Mouse (Mus musculus) B cell, adult (primary cell): ENCODE measurements around the gene Hexim1. TPM values are rescaled to one million over a fixed set of nuclear protein-coding genes. Genes with fewer than 3 reads are reported as not detected.

Experiments
- total RNA-seq: library from RNA; stranded (reverse); gene quantifications from 4 replicates; pipeline ENCODE4 v1.2.4, GENCODE M21; 2023; ENCODE audit not compliant: inconsistent age

Gene Hexim1
- total RNA-seq, result 55.6 to 59.2 TPM (median 56.1 TPM) in 4 replicates

DNA sequence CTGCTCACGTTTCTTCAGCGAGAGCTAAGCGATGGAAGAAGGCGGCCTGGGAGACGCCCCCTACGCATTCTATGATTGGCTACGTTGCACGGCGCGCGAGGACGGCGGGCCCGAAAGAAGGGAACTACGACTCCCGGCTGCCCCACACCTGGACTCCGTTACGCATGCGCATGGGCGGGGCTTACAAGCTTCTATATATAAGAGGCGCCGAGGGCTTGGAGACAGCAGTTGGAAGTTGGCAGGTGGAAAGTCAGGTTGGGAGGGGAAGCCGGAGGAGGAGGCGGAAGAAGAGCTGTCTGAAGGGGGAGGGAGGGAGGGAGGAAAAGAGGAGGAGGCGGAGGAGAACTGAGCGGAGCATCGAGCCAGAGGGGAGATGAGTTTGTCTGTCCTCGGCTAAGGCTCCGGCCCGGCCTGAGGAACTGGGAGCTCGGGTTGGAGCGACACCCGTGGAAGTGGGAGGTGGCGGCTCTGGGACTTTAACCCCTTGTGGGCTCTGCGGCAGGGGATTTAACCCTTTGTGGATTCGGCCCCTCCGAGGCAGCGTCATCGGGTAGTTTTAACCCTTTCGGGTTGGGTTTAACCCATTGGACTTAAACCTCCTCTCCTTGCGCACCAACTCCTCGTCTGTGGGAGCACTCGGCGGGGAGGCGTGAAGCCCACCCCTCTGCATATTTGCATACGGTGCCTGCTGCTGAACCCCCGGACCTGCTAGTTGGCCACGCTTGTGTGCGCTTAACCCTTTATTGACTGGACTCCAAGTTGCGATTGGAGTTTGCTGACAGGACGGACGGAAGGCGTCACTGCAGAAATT is at the start of gene Hexim1:
Gene Hexim1, plus strand, starts transcription at position 224 of the 811 bp plus-strand sequence.

DNA sequence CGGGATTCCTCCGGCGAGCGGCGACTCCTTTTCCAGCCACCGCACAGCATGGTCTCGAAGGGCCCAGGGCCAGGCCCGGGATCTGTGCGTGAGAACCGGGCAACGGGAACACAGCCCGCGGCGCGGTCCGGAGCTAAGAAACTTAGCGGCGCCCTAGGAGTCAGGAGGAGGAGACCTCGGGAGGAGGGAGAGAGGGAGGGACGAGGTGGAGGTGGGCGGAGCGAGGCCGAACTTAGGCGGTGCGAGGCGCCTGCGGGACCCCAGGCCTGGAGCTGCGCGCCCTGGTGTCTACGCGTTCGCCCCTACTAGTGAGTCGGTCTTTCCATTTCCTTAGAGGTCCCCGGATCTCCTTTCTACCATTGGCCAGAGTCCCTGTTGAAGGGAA is 14.6 kb upstream of the Hexim1 start, which contains the start of the genes Plcd3 and Acbd4:
Gene Plcd3, minus strand, starts transcription at position 178 of the 385 bp plus-strand sequence.
Gene Acbd4, plus strand, starts transcription at position 202 of the 385 bp plus-strand sequence.

DNA sequence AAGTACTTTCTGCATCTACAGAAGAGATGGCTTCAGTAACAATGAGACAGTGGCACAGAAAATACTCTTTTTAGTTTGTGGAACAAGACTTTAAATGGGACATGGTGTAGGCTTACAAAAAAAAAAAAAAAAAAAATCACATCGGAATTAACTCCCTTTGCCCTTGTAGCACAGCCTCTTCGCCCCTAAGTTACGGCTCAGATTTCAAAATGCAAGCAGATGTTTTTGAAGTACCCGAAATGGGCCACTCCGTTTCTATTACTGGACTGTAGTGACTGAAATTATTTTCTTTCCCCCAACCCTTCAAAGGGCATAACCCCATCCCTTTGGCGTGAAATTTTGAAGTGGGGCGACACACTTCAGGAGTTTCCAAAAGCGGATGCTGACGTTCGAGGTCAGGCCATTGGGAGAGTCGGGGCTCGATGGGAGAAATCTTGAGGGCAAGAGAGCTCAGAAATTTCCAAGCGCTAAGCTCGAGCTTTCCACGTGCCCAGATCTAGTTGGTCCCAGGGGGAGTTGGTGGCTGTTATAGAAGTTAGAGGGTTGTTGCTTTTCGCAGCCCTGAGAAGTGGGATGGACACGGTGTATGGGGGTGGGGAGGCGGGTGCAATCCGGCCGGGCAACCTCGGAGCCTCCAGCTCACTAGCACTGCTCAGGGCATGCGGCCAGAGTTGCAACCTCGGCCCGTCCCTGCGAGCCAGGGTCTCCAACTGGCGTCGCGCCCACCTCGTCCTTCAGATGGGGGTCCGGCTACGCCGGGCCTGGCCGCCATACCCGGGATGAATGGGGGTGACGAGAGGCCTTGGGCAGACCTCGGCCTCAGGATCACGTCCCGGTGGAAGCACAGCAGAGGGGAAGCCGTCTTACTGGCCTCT is 15.9 kb downstream of the Hexim1 start, which contains the start of gene Hexim2:
Gene Hexim2, plus strand, starts transcription at position 729 of the 875 bp plus-strand sequence.

Other genes with a start within 250 kb of the Hexim1 start
- gene Eftud2, start 235.2 kb upstream of the Hexim1 start, total RNA-seq, result 130 to 159 TPM (median 135 TPM) in 4 replicates
- 0.26 TPM in 1 of 4 replicates, not detected in the others for gene Ccdc103, start 235.0 kb upstream of the Hexim1 start, total RNA-seq
- gene Fam187a, start 231.1 kb upstream of the Hexim1 start, total RNA-seq, result not detected in 4 replicates
- not detected in 4 replicates for gene Gfap, start 215.3 kb upstream of the Hexim1 start, total RNA-seq
- gene Kif18b, start 191.1 kb upstream of the Hexim1 start, total RNA-seq, result 1.1 to 1.9 TPM (median 1.2 TPM) in 4 replicates
- not detected in 4 replicates for gene C1ql1, start 169.5 kb upstream of the Hexim1 start, total RNA-seq
- 58.0 to 62.2 TPM (median 59.9 TPM) in 4 replicates for gene Nmt1, start 88.0 kb upstream of the Hexim1 start, total RNA-seq
- 15.0 to 17.7 TPM (median 15.8 TPM) in 4 replicates for gene Dcakd, start 87.9 kb upstream of the Hexim1 start, total RNA-seq
- 2.7 to 4.7 TPM (median 3.8 TPM) in 4 replicates for gene Plcd3, start 14.6 kb upstream of the Hexim1 start, total RNA-seq
- 46.6 to 58.5 TPM (median 49.6 TPM) in 4 replicates for gene Acbd4, start 14.5 kb upstream of the Hexim1 start, total RNA-seq
- 3.5 to 7.4 TPM (median 6.4 TPM) in 4 replicates for gene Hexim2, start 16.2 kb downstream of the Hexim1 start, total RNA-seq
- 368 to 401 TPM (median 386 TPM) in 4 replicates for gene Fmnl1, start 54.9 kb downstream of the Hexim1 start, total RNA-seq
- gene 1700023F06Rik, start 92.3 kb downstream of the Hexim1 start, total RNA-seq, result not detected in 4 replicates
- not detected in 4 replicates for gene Spata32, start 102.2 kb downstream of the Hexim1 start, total RNA-seq
- 56.0 to 63.2 TPM (median 59.6 TPM) in 4 replicates for gene Map3k14, start 151.2 kb downstream of the Hexim1 start, total RNA-seq
- 88.5 to 95.2 TPM (median 90.7 TPM) in 4 replicates for gene Arhgap27, start 247.5 kb downstream of the Hexim1 start, total RNA-seq